Mouse (Mus musculus): ENCODE measurements around the gene Ntpcr.

- no peak for TF ChIP-seq CTCF (IDR thresholded peaks at IDR 0.05; ENCODE audit: low read depth)
- no peak for TF ChIP-seq EP300 (IDR thresholded peaks at IDR 0.05; ENCODE audit: low read depth)
Measured at GRCm38 (mm10) chr8:125690166-125690915, 39.4 kb upstream of the Ntpcr start.
